Mouse (Mus musculus) layer of hippocampus, adult 9-11 months (tissue): Measurements from ENCODE around the gene L3mbtl1.

Experiments used
- DNase-seq: peaks from one replicate; pipeline ENCODE4 v3.0.0; 2022

The L3mbtl1 gene

GRCm38 (mm10) chr2:162946964-162947363 is 3.7 kb downstream of the L3mbtl1 start:
- no peak for DNase-seq

DNA sequence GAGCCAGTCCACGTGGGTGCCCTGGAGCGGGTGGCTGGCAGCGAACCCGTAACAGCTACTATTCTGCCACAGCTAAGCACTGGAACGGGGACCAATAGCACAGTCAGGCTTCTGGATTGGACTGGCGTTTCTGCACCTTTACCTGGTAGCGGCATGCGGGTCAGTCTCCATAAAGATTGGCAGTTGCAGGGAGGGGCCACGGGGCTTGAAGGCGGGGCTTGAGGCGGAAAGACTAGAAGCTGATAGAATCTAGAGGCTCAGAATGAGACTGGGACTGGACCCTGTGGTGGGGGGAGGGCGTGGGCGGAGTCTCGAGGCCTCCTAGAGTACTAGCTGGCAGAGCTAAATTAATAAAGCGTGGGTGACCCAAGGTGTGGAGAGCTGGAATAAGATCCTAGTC is 4.5 kb downstream of the L3mbtl1 start:
- no peak for DNase-seq

DNA sequence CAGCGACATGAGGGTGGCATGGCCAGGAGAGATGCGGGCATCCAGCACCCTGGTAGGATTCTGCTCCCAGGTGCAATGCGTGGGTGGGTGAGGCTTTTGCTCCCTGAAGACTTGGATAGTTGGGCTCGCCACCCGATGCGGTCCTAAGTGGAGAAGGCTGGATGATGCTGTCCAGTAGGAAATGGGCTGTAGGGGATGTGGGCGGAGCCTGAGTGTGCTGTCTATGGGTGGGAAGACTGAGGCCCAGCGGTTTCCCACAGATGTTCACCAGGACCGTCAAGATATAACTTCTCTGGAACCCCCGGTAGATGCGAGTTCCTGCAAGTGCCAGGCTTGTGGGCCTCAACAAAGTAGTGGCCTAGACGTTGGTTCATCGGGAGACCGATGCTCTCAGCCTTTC is 4.9 kb downstream of the L3mbtl1 start:
- DNase-seq = no peak

DNA sequence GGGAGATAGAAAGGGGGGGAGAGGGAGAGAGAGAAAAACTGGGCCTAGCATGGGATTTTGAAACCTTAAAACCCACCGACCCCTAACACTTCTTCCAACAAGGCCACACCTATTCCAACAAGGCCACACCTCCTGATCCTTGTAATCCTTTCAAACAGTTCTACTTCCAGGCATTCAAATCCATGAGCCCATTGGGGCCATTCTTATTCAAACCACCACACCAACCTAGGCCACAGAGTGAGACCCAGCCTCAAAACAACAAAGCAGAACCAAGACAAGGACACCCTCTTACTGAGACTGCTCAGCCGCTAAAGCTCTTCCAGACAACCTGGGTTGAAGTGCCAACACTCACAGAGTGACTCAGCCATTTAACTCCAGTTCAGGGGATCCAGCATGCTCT is 7.5 kb downstream of the L3mbtl1 start:
- DNase-seq = no peak

DNA sequence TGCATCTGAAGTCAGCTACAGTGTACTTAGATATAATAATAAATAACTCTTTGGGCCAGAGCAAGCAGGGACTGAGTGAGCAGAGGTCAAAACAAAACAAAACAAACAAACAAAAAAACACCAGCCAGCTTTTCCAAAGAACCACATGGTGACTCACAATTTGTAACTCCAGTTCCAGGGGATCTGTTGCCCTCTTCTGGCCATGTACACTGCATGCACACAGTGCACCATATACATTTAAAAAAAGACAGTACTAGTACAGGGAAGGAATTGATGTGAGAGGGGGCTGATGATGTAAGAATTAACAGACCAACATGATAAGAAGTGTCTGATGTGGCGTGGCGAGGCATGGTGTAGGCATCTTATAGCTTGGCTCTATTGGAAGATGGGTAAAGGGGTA is 13.6 kb downstream of the L3mbtl1 start:
- DNase-seq = no peak

DNA sequence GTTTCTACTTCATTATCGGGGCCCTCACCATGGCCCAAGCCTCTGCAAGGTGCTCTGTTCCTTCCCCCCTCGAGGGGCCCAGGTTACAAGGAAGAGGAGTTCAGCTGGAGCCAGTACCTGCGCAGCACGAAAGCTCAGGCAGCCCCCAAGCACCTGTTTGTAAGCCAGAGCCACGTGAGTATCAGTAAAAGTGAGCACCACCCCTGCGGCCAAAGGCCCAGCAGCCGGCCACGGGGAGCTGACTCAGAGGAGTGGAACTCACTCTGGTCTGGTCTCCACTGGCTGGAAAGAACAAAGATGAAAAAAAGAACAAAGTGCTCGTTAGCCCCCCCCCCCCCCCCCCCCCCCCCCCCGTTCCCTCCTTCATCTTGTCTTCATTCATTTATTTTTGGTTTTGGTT is 18.0 kb downstream of the L3mbtl1 start:
- DNase-seq = no peak

- no peak for DNase-seq
These were observed 23.5 kb downstream of the L3mbtl1 start for GRCm38 (mm10) chr2:162966734-162967133.

- DNase-seq = no peak
These were observed 25.1 kb downstream of the L3mbtl1 start for GRCm38 (mm10) chr2:162968357-162968756.

DNA sequence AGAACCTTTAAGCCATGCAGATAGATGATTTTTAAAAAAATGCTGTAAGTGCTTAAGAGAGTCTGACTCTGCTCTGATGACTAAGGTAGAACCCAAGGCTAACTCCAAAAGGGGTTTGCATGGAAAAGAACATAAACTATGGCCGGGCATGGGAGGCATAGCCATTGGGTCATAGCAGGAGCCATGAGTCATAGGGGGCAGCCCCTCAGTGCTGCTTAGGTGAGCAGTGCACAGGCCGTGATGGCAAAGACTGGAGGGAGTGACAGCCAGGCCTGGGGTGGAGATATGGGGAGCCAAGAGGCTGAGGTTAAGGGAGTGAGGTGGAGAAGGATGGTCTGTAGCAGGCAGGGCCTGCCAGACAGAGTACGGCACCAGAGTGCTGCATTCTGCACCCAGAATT is 25.8 kb downstream of the L3mbtl1 start:
- DNase-seq = no peak

DNA sequence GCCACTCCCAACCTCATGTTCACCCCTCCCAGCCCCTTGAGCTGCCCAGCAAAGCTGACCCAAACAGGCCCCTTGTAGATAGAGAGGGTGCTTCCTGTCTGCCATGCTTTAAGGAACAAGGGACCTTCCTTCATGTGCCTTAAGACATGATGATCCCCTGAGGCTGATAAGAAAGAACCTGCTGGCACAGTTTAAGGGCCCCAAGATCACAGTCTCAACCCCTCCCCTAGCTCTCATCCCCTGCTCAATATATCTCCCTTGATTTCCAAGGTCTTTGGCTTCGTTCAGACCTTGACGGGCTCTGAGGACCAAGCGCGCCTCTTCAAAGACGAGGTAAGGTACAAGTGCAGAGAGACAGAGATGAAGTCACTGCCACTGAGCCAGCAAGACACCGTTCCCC is 27.6 kb downstream of the L3mbtl1 start:
- DNase-seq = no peak

DNA sequence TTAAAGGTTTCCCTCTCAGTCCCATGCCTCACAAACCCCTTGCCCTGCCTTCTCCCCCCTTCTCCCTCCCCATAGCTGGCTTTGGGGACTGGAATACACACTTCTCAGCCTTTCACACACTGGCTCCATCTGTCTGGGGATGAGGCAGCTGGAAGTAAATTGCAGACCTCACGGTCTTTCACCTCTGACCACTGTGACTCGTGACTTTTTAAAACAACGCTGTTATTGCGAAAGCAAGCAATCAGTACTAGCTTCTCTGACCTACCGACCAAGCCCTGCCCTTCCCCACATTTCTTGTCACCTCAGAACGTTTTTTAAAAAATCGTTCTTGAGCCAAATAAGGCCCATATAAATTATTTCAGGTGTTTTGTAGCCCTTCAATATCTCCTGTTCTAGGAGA is 29.5 kb downstream of the L3mbtl1 start:
- no peak for DNase-seq

DNA sequence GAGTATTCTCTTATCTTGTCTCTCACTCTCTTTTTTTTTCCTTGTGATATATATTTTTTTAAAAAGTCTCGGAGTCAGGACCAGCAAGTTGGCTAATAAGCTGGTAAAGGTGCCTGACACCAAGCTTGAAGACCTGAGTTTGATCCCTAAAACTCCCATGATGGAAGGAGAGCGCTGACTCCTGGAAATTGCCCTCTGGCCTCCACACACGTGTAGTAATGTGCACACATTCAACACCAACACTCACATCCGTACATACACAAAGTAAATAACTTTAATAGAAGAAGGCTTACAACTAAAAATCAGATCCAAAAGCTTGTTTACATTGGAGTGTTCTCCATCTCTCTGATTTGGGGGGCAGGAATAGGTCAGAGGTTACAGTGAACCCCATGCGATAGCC is 29.9 kb downstream of the L3mbtl1 start:
- DNase-seq = no peak

DNA sequence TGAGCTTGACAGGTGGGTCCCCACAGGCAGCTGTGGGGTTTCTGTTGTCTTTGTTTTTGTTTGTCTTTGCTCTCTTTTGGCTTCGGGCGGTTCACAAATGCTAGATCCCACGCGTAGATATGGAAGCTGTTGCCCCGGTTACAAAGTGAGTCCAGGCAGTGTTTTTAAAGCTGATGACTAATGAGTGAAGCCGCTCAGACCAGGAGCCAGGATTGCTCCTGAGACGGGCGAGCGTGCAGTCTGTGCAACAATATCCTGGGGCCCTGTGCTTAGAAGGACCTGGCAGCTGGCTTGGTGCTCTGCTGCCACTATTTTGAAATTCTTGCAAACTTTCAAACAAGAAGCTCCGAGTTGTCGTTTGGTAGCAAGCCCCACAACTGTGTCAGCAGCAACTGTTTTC is 30.4 kb downstream of the L3mbtl1 start:
- no peak for DNase-seq

GRCm38 (mm10) chr2:162975157-162975775 is 32.0 kb downstream of the L3mbtl1 start:
- peak; percentile 78 for DNase-seq

DNA sequence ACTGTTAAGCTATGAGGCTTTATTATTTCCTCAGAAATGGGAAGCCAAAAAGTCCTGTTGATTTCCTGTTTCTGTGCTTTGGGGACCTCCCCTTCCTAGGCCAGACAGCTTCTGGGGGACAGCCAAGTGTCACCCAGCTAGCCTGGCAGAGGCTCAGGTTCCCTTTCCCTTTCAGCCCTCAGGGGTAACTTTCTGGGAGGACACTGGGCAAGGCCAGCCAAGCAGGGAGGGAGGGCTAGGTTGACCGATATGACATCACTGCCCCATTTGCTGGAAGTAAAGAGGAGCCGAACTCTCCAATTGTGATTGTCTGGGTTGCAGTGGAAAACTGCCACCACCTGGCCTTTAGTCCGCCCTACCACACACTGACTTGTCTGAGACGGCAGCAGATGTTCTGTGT is 32.7 kb downstream of the L3mbtl1 start:
- no peak for DNase-seq

- no peak for DNase-seq
These were observed 41.1 kb downstream of the L3mbtl1 start for GRCm38 (mm10) chr2:162984381-162984780.

- DNase-seq = peak; percentile 59
These were observed 42.7 kb downstream of the L3mbtl1 start for GRCm38 (mm10) chr2:162985923-162986322.

DNA sequence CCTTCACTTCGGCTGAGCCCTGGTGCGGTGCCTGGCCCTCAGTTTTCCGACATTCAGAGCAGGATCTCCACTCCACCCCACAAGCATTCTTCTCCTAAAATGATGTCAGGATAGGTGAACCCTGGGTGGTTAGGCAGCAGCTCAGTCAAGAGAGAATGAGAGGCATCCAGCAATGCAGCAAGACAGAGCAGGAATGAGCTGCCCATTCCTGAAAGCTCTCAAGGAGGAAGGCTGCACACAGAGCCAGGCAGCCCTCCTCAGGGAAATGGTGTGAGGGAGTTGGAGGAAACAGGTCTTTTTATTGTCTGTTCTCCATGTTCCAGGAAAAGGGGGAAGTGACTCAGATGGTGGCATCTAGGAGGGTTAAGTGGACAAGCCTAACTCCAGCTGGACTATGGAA is 43.5 kb downstream of the L3mbtl1 start:
- no peak for DNase-seq

GRCm38 (mm10) chr2:162987218-162987617 is 43.9 kb downstream of the L3mbtl1 start, which contains the start of gene Sgk2:
Gene Sgk2 (plus strand): TSS chr2:162987330.
- no peak for DNase-seq

DNA sequence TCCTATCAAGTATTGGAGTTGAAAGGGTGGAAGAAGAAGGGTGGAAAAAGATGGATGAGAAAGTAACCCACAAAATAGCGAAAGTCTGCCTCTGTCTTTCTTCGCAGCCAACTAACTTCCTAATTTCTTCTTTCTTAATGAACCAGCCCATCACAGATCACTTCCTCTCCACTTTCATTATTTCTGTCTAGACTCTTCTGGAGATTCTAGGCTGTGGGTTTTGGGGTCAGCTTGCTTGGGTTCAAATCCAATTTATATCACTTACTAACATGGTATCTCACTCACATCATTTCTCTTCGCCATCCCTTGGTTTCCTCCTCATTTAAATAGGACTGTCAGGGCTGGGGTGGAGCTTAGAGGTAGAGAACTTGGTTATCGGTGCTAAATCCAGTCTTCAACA is 45.0 kb downstream of the L3mbtl1 start:
- no peak for DNase-seq

GRCm38 (mm10) chr2:162991394-162992083 is 48.3 kb downstream of the L3mbtl1 start:
- peak; percentile 64 for DNase-seq

- DNase-seq = no peak
These were observed 48.8 kb downstream of the L3mbtl1 start for GRCm38 (mm10) chr2:162992084-162992437.

GRCm38 (mm10) chr2:162993881-162994616 is 50.8 kb downstream of the L3mbtl1 start:
- no peak for DNase-seq

GRCm38 (mm10) chr2:162998528-162999230 is 55.4 kb downstream of the L3mbtl1 start:
- no peak for DNase-seq
